Mouse (Mus musculus) forebrain, embryonic 16.5 days (tissue): ENCODE results near the gene Nms. TPM values are rescaled to one million over a fixed set of nuclear protein-coding genes. Genes with fewer than 3 reads are reported as not detected.

Experiments used
- ATAC-seq: fragments of 200-750 bp; cut with Nextera tagmentation; 2 replicates; pipeline ENCODE4 v1.8.0; 2017; ENCODE audit warnings: mild to moderate bottlenecking, moderate library complexity
- H3K27ac ChIP-seq: fragments of 300-500 bp; sonication (generic); 2 replicates; pipeline ENCODE4 v1.5.1; 2014; ENCODE audit warnings: low read length, control low read depth
- H3K27me3 ChIP-seq: fragments of 300-500 bp; sonication (generic); replicated peaks from 2 replicates; pipeline ENCODE4 v1.6.1; 2014; ENCODE audit warnings: low read length; ENCODE audit not compliant: control insufficient read depth, insufficient read depth
- H3K36me3 ChIP-seq: fragments of 300-500 bp; sonication (generic); 2 replicates; pipeline ENCODE4 v1.6.1; 2014; ENCODE audit not compliant: control insufficient read depth, insufficient read depth
- H3K4me1 ChIP-seq: fragments of 300-500 bp; sonication (generic); replicated peaks from 2 replicates; pipeline ENCODE4 v1.6.1; 2014; ENCODE audit warnings: low read length; ENCODE audit not compliant: control insufficient read depth, insufficient read depth
- H3K4me2 ChIP-seq: fragments of 300-500 bp; sonication (generic); 2 replicates; pipeline ENCODE4 v1.6.1; 2014; ENCODE audit warnings: mild to moderate bottlenecking, low read length, control low read depth
- H3K4me3 ChIP-seq: fragments of 300-500 bp; sonication (generic); replicated peaks from 2 replicates; pipeline ENCODE4 v1.5.1; 2014; ENCODE audit warnings: mild to moderate bottlenecking, low read length, control low read depth
- H3K9ac ChIP-seq: fragments of 300-500 bp; sonication (generic); replicated peaks from 2 replicates; pipeline ENCODE4 v1.6.1; 2014; ENCODE audit warnings: low read depth, low read length, control low read depth
- H3K9me3 ChIP-seq: fragments of 300-500 bp; sonication (generic); 2 replicates; pipeline ENCODE4 v1.6.1; 2016; ENCODE audit warnings: low read length; ENCODE audit not compliant: control insufficient read depth
- WGBS: fragments of 180-500 bp; shearing (Covaris S2); extraction: QIAGEN DNeasy Blood & Tissue Kit; methylation state at CpG from one replicate; pipeline ENCODE4 v1.1.7; 2014; 5-methylcytosine and 5-hydroxymethylcytosine counted together
- polyA plus RNA-seq: library from polyadenylated mRNA; unstranded; fragments of >200 nt; fragmentation: Nextera tagmentation; extraction: Ambion mirVana; gene quantifications from 2 replicates; pipeline ENCODE4 v1.2.1, GENCODE M21; 2015

Gene Nms
- polyA plus RNA-seq, 1 experiment from 2014 or later, result 0.37 TPM

- Histone ChIP-seq H3K27ac (no peak overlapping the region), H3K4me3 (no peak overlapping the region), H3K9ac (no peak overlapping the region), H3K4me1 (no peaks in the 10 kb centered on the region), H3K27me3 (no peaks in the 10 kb centered on the region), H3K4me2 (no peak overlapping the region), H3K36me3 (no peaks in the 10 kb centered on the region), H3K9me3 (no peaks in the 10 kb centered on the region)
- 30% methylated on average over 5 of the region's 5 CpGs for whole genome bisulfite sequencing
- no peak for ATAC-seq
Measured at GRCm38 (mm10) chr1:38934668-38935067, 4.3 kb upstream of the Nms start.

DNA sequence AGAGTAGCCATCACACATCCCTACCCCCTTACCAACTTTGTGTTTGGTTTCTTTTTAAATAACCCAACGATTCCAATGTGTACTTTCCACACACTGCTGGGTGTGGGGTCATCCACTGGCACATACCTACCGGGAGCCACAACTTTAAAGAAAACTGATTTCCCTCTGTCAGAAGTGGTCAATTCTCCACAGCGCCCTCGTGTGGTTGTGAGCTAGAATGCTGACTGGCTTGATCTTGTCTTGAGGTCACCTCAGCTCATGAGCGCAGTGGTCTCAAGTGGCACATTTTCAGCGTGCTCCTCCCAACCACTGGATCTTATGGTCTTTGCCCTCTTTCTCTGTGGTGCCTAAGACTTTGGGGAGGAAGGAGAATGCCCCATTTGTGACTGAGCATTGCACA, 2.2 kb upstream of the Nms start:
- no peak overlapping the region for H3K9ac ChIP-seq
- H3K27me3 ChIP-seq, result no peaks in the 10 kb centered on the region
- 20% methylated on average over 6 of the region's 6 CpGs for WGBS
- no peaks in the 10 kb centered on the region for H3K9me3 ChIP-seq
- ATAC-seq, result no peak
- H3K4me1 ChIP-seq, result no peaks in the 10 kb centered on the region
- H3K27ac ChIP-seq, result no peak overlapping the region
- H3K4me3 ChIP-seq, result no peak overlapping the region
- H3K4me2 ChIP-seq, result no peak overlapping the region
- no peaks in the 10 kb centered on the region for H3K36me3 ChIP-seq

- whole genome bisulfite sequencing, result 6% methylated on average over 5 of the region's 5 CpGs
- Histone ChIP-seq H3K4me1 (no peaks in the 10 kb centered on the region), H3K36me3 (no peaks in the 10 kb centered on the region), H3K9me3 (no peaks in the 10 kb centered on the region), H3K9ac (no peak overlapping the region), H3K4me2 (no peak overlapping the region), H3K27ac (no peak overlapping the region), H3K27me3 (no peaks in the 10 kb centered on the region), H3K4me3 (no peak overlapping the region)
- no peak for ATAC-seq
Measured at GRCm38 (mm10) chr1:38939608-38940007, 659 bp downstream of the Nms start.

GRCm38 (mm10) chr1:38956457-38956856, 17.5 kb downstream of the Nms start:
- H3K27me3 ChIP-seq, result no peaks in the 10 kb centered on the region
- no peaks in the 10 kb centered on the region for H3K9me3 ChIP-seq
- H3K27ac ChIP-seq, result no peak overlapping the region
- H3K36me3 ChIP-seq, result no peaks in the 10 kb centered on the region
- no peaks in the 10 kb centered on the region for H3K4me1 ChIP-seq
- no peak overlapping the region for H3K4me3 ChIP-seq
- WGBS, result 93% methylated on average over 3 of the region's 3 CpGs
- no peak overlapping the region for H3K9ac ChIP-seq
- H3K4me2 ChIP-seq, result no peak overlapping the region
- ATAC-seq, result no peak

- Histone ChIP-seq H3K27me3 (no peaks in the 10 kb centered on the region), H3K9me3 (no peaks in the 10 kb centered on the region), H3K27ac (no peak overlapping the region), H3K36me3 (no peaks in the 10 kb centered on the region), H3K9ac (no peak overlapping the region), H3K4me3 (no peak overlapping the region), H3K4me1 (no peaks in the 10 kb centered on the region), H3K4me2 (no peak overlapping the region)
- no peak for ATAC-seq
- 95% methylated on average over 1 of the region's 1 CpGs for WGBS
Measured at GRCm38 (mm10) chr1:38969116-38969515, 30.2 kb downstream of the Nms start.

DNA sequence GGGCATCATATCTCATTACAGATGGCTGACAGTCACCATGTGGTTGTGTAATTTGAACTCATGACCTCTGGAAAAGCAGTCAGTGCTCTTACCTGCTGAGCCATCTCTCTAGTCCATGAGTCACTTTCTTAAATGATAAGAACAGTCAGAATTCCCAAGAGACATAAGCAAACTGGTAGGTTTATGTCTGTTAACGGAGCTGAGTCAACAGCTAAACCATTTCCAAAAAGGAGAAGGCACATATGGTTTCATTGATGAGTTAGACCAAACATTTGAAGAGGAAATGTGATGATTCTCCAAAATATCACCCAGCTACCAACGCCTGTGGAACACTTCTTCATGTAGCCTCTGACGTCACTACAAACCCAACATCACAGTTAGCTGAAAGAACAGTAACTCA, 32.8 kb downstream of the Nms start:
- H3K27ac ChIP-seq, result no peak overlapping the region
- WGBS, result 83% methylated on average over 3 of the region's 3 CpGs
- H3K36me3 ChIP-seq, result no peaks in the 10 kb centered on the region
- no peak overlapping the region for H3K4me3 ChIP-seq
- ATAC-seq, result no peak
- H3K4me2 ChIP-seq, result no peak overlapping the region
- no peaks in the 10 kb centered on the region for H3K4me1 ChIP-seq
- H3K9me3 ChIP-seq, result no peaks in the 10 kb centered on the region
- H3K9ac ChIP-seq, result no peak overlapping the region
- H3K27me3 ChIP-seq, result no peaks in the 10 kb centered on the region

GRCm38 (mm10) chr1:38972986-38973592, 34.1 kb downstream of the Nms start:
- Histone ChIP-seq H3K9me3 (no peaks in the 10 kb centered on the region), H3K4me3 (no peak overlapping the region), H3K27me3 (no peaks in the 10 kb centered on the region), H3K27ac (no peak overlapping the region), H3K4me2 (no peak overlapping the region), H3K4me1 (no peaks in the 10 kb centered on the region), H3K36me3 (no peaks in the 10 kb centered on the region), H3K9ac (no peak overlapping the region)
- ATAC-seq, result no peak
- 84% methylated on average over 9 of the region's 9 CpGs for WGBS

GRCm38 (mm10) chr1:38979953-38980352, 41.0 kb downstream of the Nms start:
- no peak overlapping the region for H3K9ac ChIP-seq
- H3K4me3 ChIP-seq, result no peak overlapping the region
- no peak overlapping the region for H3K27ac ChIP-seq
- H3K4me2 ChIP-seq, result no peak overlapping the region
- WGBS, result 86% methylated on average over 7 of the region's 7 CpGs
- ATAC-seq, result no peak
- H3K9me3 ChIP-seq, result no peaks in the 10 kb centered on the region
- H3K27me3 ChIP-seq, result no peaks in the 10 kb centered on the region
- H3K36me3 ChIP-seq, result no peaks in the 10 kb centered on the region
- H3K4me1 ChIP-seq, result no peaks in the 10 kb centered on the region

DNA sequence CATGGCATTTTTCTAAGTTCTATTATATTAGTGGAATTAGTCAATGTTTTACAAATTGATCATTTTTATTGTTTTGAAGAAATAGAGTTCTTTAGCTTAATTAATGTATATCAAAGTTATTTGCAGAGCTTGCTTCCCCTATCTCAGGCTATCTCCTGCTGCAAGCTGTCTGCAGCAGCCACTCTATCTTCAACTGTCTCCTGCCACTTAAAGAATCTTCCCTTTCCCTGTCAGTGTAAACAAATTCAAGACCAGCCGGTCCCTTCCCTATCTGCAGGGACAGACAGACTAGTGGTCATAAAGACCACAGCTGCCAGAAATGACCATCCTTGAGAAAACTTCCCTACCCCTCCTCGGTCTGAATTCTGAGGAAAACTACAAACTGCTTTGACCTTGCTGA, 44.9 kb downstream of the Nms start:
- Histone ChIP-seq H3K4me1 (peaks cover 9% of the 10 kb centered on the region), H3K9ac (no peak overlapping the region), H3K36me3 (no peaks in the 10 kb centered on the region), H3K9me3 (no peaks in the 10 kb centered on the region), H3K27ac (no peak overlapping the region), H3K4me2 (no peak overlapping the region), H3K27me3 (no peaks in the 10 kb centered on the region), H3K4me3 (no peak overlapping the region)
- ATAC-seq, result no peak
- 68% methylated on average over 2 of the region's 2 CpGs for WGBS

- WGBS, result 89% methylated on average over 3 of the region's 3 CpGs
- Histone ChIP-seq H3K4me3 (no peak within 1 kb of the TSS), H3K36me3 (no peaks in the 10 kb centered on the region), H3K27me3 (no peaks in the 10 kb centered on the region), H3K9me3 (no peaks in the 10 kb centered on the region), H3K4me2 (no peak within 1 kb of the TSS), H3K27ac (no peak within 1 kb of the TSS), H3K9ac (no peak within 1 kb of the TSS), H3K4me1 (peaks cover 13% of the 10 kb centered on the region)
- no peak for ATAC-seq
Measured at GRCm38 (mm10) chr1:38985308-38985707, 46.4 kb downstream of the Nms start, which contains the start of gene Pdcl3. Pdcl3 (plus strand) TSS chr1:38985608.
